ENCODE assay signal across 11 mouse cellular contexts in genomic region chr9:15964198-15964597, GRCm38 (mm10).
A peak's percentile ranks its signal among the peaks of the same experiment; 100 is the strongest.
DNase-seq lines count a peak whose midpoint lies in the region; ATAC-seq lines count a peak whose summit lies in the region.
"Had no signal": no experiment of that assay in that cellular context is flagged by ENCODE, and none has a peak within 500 bp of the region (broad histone marks: within the 10 kb centered on the region; RNA-seq: fewer than 3 reads in every experiment).

No protein-coding gene starts in this region.

- DNase-seq in urinary bladder, postnatal 36 days (ENCODE audit: low spot score in 2 of 2): peak; percentile 4 to 11
- no peak for DNase-seq in urinary bladder, postnatal 10 days (ENCODE audit: low spot score)
- DNase-seq in limb, embryonic 10.5 days (ENCODE audit: low spot score): peak; percentile 39
- DNase-seq in forebrain, embryonic 11.5 days (ENCODE audit: low spot score): no peak
- DNase-seq: lung, postnatal 14 days; right cerebral cortex, postnatal 4 days; thymus, adult 18-20 months had no signal

- H3K9me3 ChIP-seq in hindbrain, embryonic 16.5 days (ENCODE audit: control insufficient read depth, low read length): no peaks in the 10 kb centered on the region
- H3K9me3 ChIP-seq in limb, embryonic 10.5 days (replicated peaks): no peaks in the 10 kb centered on the region
- no peaks in the 10 kb centered on the region for H3K9me3 ChIP-seq in forebrain, embryonic 12.5 days
- H3K9me3 ChIP-seq in forebrain, embryonic 11.5 days (ENCODE audit: control insufficient read depth, low read length): no peaks in the 10 kb centered on the region
- H3K9me3 ChIP-seq: limb, embryonic 15.5 days had no signal

- H3K27me3 ChIP-seq in hindbrain, embryonic 16.5 days (replicated peaks; ENCODE audit: control insufficient read depth, insufficient read depth, low read length): no peaks in the 10 kb centered on the region
- H3K27me3 ChIP-seq in limb, embryonic 10.5 days (ENCODE audit: low read depth, poor library complexity, severe bottlenecking): no peaks in the 10 kb centered on the region
- H3K27me3 ChIP-seq in forebrain, embryonic 12.5 days: no peaks in the 10 kb centered on the region
- no peaks in the 10 kb centered on the region for H3K27me3 ChIP-seq in forebrain, embryonic 11.5 days (ENCODE audit: control insufficient read depth, insufficient read depth, low read length)
- H3K27me3 ChIP-seq: limb, embryonic 15.5 days had no signal

- no peak overlapping the region for H3K9ac ChIP-seq in hindbrain, embryonic 16.5 days (ENCODE audit: low read depth, low read length)
- no peak overlapping the region for H3K9ac ChIP-seq in forebrain, embryonic 12.5 days
- no peak overlapping the region for H3K9ac ChIP-seq in forebrain, embryonic 11.5 days (ENCODE audit: low read length)
- H3K9ac ChIP-seq: limb, embryonic 15.5 days had no signal

- peaks cover 5% of the 10 kb centered on the region; the same call in 1 of the 2 replicates for H3K36me3 ChIP-seq in hindbrain, embryonic 16.5 days (ENCODE audit: control insufficient read depth, insufficient read depth, low read length)
- no peaks in the 10 kb centered on the region for H3K36me3 ChIP-seq in limb, embryonic 10.5 days
- peaks cover 14% of the 10 kb centered on the region for H3K36me3 ChIP-seq in forebrain, embryonic 12.5 days (replicated peaks)
- no peaks in the 10 kb centered on the region; the same call in 1 of the 2 replicates for H3K36me3 ChIP-seq in forebrain, embryonic 11.5 days (ENCODE audit: control insufficient read depth, insufficient read depth, low read length)
- H3K36me3 ChIP-seq: limb, embryonic 15.5 days had no signal

- H3K4me1 ChIP-seq in hindbrain, embryonic 16.5 days (ENCODE audit: control insufficient read depth, insufficient read depth, low read depth, low read length): no peaks in the 10 kb centered on the region
- peaks cover 6% of the 10 kb centered on the region; the same call in 1 of the 2 replicates for H3K4me1 ChIP-seq in limb, embryonic 10.5 days
- no peaks in the 10 kb centered on the region for H3K4me1 ChIP-seq in forebrain, embryonic 12.5 days
- H3K4me1 ChIP-seq in forebrain, embryonic 11.5 days (replicated peaks; ENCODE audit: control insufficient read depth, insufficient read depth, low read length): no peaks in the 10 kb centered on the region
- H3K4me1 ChIP-seq: limb, embryonic 15.5 days had no signal

- no peak overlapping the region for H3K4me3 ChIP-seq in hindbrain, embryonic 16.5 days (ENCODE audit: low read length)
- no peak overlapping the region for H3K4me3 ChIP-seq in limb, embryonic 10.5 days
- no peak overlapping the region for H3K4me3 ChIP-seq in forebrain, embryonic 12.5 days (replicated peaks)
- H3K4me3 ChIP-seq in forebrain, embryonic 11.5 days (ENCODE audit: low read depth, low read length): no peak overlapping the region
- H3K4me3 ChIP-seq: limb, embryonic 15.5 days had no signal

- WGBS in hindbrain, embryonic 16.5 days: 59% methylated on average over 3 of the region's 3 CpGs
- WGBS in limb, embryonic 10.5 days: 43% methylated on average over 3 of the region's 3 CpGs
- 84% methylated on average over 3 of the region's 3 CpGs for WGBS in forebrain, embryonic 12.5 days
- WGBS in forebrain, embryonic 11.5 days: 87% methylated on average over 3 of the region's 3 CpGs

- no peak overlapping the region for H3K27ac ChIP-seq in hindbrain, embryonic 16.5 days (ENCODE audit: low read depth, low read length)
- H3K27ac ChIP-seq in limb, embryonic 10.5 days: no peak overlapping the region
- H3K27ac ChIP-seq in forebrain, embryonic 12.5 days: no peak overlapping the region
- H3K27ac ChIP-seq in forebrain, embryonic 11.5 days (ENCODE audit: low read depth, low read length): no peak overlapping the region
- H3K27ac ChIP-seq: limb, embryonic 15.5 days had no signal

- ATAC-seq in hindbrain, embryonic 16.5 days: peak; percentile 45; the same call in 1 of the 2 replicates
- ATAC-seq in forebrain, embryonic 12.5 days (ENCODE audit: low FRiP score): no peak
- ATAC-seq in forebrain, embryonic 11.5 days (replicated peaks; ENCODE audit: low FRiP score): no peak
- ATAC-seq in activated CD4-positive, CD25-positive, alpha-beta regulatory T cell, adult 4 months: no peak

- H3K4me2 ChIP-seq in hindbrain, embryonic 16.5 days (ENCODE audit: low read length): no peak overlapping the region
- H3K4me2 ChIP-seq in forebrain, embryonic 12.5 days: no peak overlapping the region
- no peak overlapping the region for H3K4me2 ChIP-seq in forebrain, embryonic 11.5 days (ENCODE audit: low read depth, low read length, severe bottlenecking)
- H3K4me2 ChIP-seq: limb, embryonic 15.5 days had no signal

Comparison
In these comparisons a context has a peak if more than half of its experiments do, and no peak if none do; other contexts are left out.
1. DNase-seq: peak in urinary bladder, postnatal 36 days (2 of 2) and limb, embryonic 10.5 days (single experiment); none in urinary bladder, postnatal 10 days (single experiment) and forebrain, embryonic 11.5 days (single experiment).